8 mouse cellular contexts compared by ENCODE assay signal in the genomic region with DNA sequence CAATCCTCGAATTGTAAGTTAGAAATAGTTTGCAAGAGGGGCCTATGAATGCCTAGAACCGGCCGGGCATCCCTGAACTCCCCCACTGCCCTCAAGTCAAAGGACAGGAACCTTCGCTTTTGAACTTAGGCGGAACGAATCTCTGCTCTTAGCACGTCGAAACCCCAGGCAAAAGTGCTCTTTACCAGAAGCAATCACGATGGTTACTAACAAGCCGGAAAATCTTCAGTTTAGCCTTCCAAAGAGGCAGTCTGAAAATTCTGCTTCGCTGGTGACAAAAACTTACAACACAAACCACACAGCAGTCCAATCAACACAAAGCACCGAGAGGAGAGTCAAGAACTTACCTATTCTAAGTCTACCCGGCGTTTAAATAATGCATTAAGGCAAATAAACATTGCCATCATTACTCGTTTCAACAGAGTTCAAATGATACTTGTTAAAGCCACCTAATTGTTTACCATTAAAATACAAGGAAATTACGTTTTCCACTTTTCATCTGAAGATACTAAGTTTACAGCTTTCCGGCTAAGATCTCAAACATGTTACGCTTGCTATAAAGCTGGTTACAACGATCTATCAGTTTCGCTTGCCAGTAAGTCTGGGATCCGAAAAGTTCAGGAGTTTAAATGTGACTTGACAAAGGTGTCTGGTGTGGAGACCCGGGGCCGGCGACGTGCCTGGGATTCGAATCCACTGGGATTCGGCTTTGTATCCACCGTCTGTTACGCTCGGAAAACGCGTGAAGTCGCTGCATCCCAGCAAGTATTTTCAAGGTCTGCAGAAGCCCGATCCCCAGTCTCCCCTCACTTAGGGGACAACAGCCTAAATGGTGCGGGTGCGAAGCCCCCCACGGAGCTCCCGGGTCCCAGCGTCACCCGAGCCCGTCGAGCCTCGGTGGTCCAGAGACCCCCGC. TPM values are rescaled to one million over a fixed set of nuclear protein-coding genes. Genes with fewer than 3 reads are reported as not detected.
DNase-seq lines count a peak whose midpoint lies in the region; ATAC-seq and TF ChIP-seq lines count a peak whose summit lies in the region.

No protein-coding gene starts in this region.

- peak overlapping the region; percentile 72 for H3K4me2 ChIP-seq in forebrain, embryonic 13.5 days
- H3K4me2 ChIP-seq in lung, embryonic 14.5 days, result peak overlapping the region; percentile 77

- peak; percentile 64 for DNase-seq in MEL (ENCODE audit: low read depth, low spot score)
- peak; percentile 5 for DNase-seq in heart, postnatal 25 days (ENCODE audit: low spot score)
- DNase-seq in layer of hippocampus, adult 2 months (ENCODE audit: low spot score in 2 of 2), result peak; percentile 26 to 45
- peak; percentile 83 for DNase-seq in lung, embryonic 14.5 days
- peak; percentile 15 for DNase-seq in retina, postnatal 1 day

- peak overlapping the region; percentile 77 for H3K9ac ChIP-seq in MEL (ENCODE audit: control insufficient read depth, low read depth, low read length, poor library complexity, severe bottlenecking)
- peak overlapping the region; percentile 88 for H3K9ac ChIP-seq in forebrain, embryonic 13.5 days
- peak overlapping the region; percentile 85 for H3K9ac ChIP-seq in lung, embryonic 14.5 days

- H3K27me3 ChIP-seq in MEL (ENCODE audit: control insufficient read depth in 1 of 2, insufficient read depth in 2 of 2, low read length in 2 of 2), result no peaks in the 10 kb centered on the region
- no peaks in the 10 kb centered on the region for H3K27me3 ChIP-seq in forebrain, embryonic 13.5 days
- H3K27me3 ChIP-seq in lung, embryonic 14.5 days (ENCODE audit: insufficient read depth, low read length), result no peaks in the 10 kb centered on the region

- H3K4me1 ChIP-seq in MEL (ENCODE audit: control insufficient read depth in 1 of 2, insufficient read depth in 2 of 2, low read length in 2 of 2), result peaks cover 18% of the 10 kb centered on the region in 2 experiments
- peaks cover 2% of the 10 kb centered on the region; the same call in 1 of the 2 replicates for H3K4me1 ChIP-seq in bone marrow, adult 2 months (ENCODE audit: control insufficient read depth, insufficient read depth, low read length)
- peaks cover 28% of the 10 kb centered on the region for H3K4me1 ChIP-seq in forebrain, embryonic 13.5 days
- peaks cover 10% of the 10 kb centered on the region; the same call in 1 of the 2 replicates for H3K4me1 ChIP-seq in lung, embryonic 14.5 days (ENCODE audit: insufficient read depth)

- no peak for ATAC-seq in forebrain, embryonic 13.5 days
- no peak; the same call in 1 of the 2 replicates for ATAC-seq in lung, embryonic 14.5 days (ENCODE audit: insufficient read depth)
- ATAC-seq in erythroid progenitor cell, adult 5-6 weeks (replicated peaks; ENCODE audit: low FRiP score, poor library complexity, severe bottlenecking), result no peak

- no peaks in the 10 kb centered on the region for H3K9me3 ChIP-seq in MEL (replicated peaks; ENCODE audit: insufficient read depth, low read length)
- H3K9me3 ChIP-seq in forebrain, embryonic 13.5 days (replicated peaks), result no peaks in the 10 kb centered on the region
- H3K9me3 ChIP-seq in lung, embryonic 14.5 days (ENCODE audit: low read depth, low read length), result no peaks in the 10 kb centered on the region

- intact Hi-C loops in heart, postnatal 25 days (cut with DNase I), result loop anchor here (5.0 kb wide), 2 partner anchors 51 to 129 kb away; a partner anchor contains a TSS

- no peak; the same call in 1 of the 2 replicates for TF ChIP-seq RAD21 in MEL (IDR thresholded peaks at IDR 0.05; ENCODE audit: low read depth, low read length)

- H3K27ac ChIP-seq in MEL (ENCODE audit: control insufficient read depth, low read depth, low read length), result peak overlapping the region; percentile 14; the same call in 1 of the 2 replicates
- peak overlapping the region; percentile 27; the same call in 1 of the 2 replicates for H3K27ac ChIP-seq in bone marrow, adult 2 months (ENCODE audit: control insufficient read depth, insufficient read depth, low read depth, low read length, poor library complexity)
- peak overlapping the region; percentile 88 for H3K27ac ChIP-seq in forebrain, embryonic 13.5 days
- peak overlapping the region; percentile 83 for H3K27ac ChIP-seq in layer of hippocampus, adult 2 months
- H3K27ac ChIP-seq in lung, embryonic 14.5 days (ENCODE audit: low read depth), result peak overlapping the region; percentile 88

- peak overlapping the region; percentile 85 to 87 for H3K4me3 ChIP-seq in MEL (ENCODE audit: control insufficient read depth in 1 of 2, insufficient read depth in 1 of 2, low read depth in 2 of 2, low read length in 2 of 2)
- H3K4me3 ChIP-seq in bone marrow, adult 2 months (replicated peaks; ENCODE audit: control insufficient read depth, low read depth, low read length), result peak overlapping the region; percentile 79
- H3K4me3 ChIP-seq in forebrain, embryonic 13.5 days, result peak overlapping the region; percentile 83
- peak overlapping the region; percentile 86 for H3K4me3 ChIP-seq in layer of hippocampus, adult 2 months
- peak overlapping the region; percentile 75 for H3K4me3 ChIP-seq in lung, embryonic 14.5 days (ENCODE audit: low read depth, low read length)

- peaks cover 0 to 31% of the 10 kb centered on the region in 2 experiments; a peak in 2 of 4 replicates for H3K36me3 ChIP-seq in MEL (ENCODE audit: control insufficient read depth in 1 of 2, insufficient read depth in 2 of 2, low read length in 2 of 2)
- 0 out of 2 replicates have a peak, but pooled peaks cover 2% of the 10 kb centered on the region for H3K36me3 ChIP-seq in forebrain, embryonic 13.5 days (ENCODE audit: poor library complexity, severe bottlenecking)
- no peaks in the 10 kb centered on the region for H3K36me3 ChIP-seq in lung, embryonic 14.5 days (ENCODE audit: insufficient read depth)

- WGBS in bone marrow, adult 2 months, result 5% methylated on average over 44 of the region's 44 CpGs
- under 1% methylated on average over 43 of the region's 44 CpGs for WGBS in forebrain, embryonic 13.5 days
- WGBS in lung, embryonic 14.5 days, result under 1% methylated on average over 44 of the region's 44 CpGs

- TF ChIP-seq EP300 in MEL (IDR thresholded peaks at IDR 0.05; ENCODE audit: low read depth in 1 of 2, low read length in 2 of 2), result no peak

- H3K79me2 ChIP-seq in MEL (ENCODE audit: control insufficient read depth, insufficient read depth, low read length, poor library complexity), result peaks cover 16% of the 10 kb centered on the region

- TF ChIP-seq POLR2A in MEL (IDR thresholded peaks at IDR 0.05; ENCODE audit: control insufficient read depth in 1 of 2, insufficient read depth in 1 of 2, low read depth in 1 of 2, low read length in 2 of 2, poor library complexity in 1 of 2), result no peak
- TF ChIP-seq POLR2A in bone marrow, adult 2 months (IDR thresholded peaks at IDR 0.05; ENCODE audit: borderline replicate concordance, control insufficient read depth, low read depth, low read length), result no peak

- no peak for TF ChIP-seq CTCF in MEL (IDR thresholded peaks at IDR 0.05 in 2 of 3, conservative IDR thresholded peaks at IDR 0.05 in 1 of 3; ENCODE audit: control insufficient read depth in 1 of 3, insufficient read depth in 1 of 3, low read depth in 2 of 3, low read length in 3 of 3, poor library complexity in 1 of 3, severe bottlenecking in 1 of 3)
- no peak for TF ChIP-seq CTCF in bone marrow, adult 2 months (IDR thresholded peaks at IDR 0.05; ENCODE audit: control insufficient read depth, insufficient read depth, low read length)
- TF ChIP-seq CTCF in layer of hippocampus, adult 2 months (conservative IDR thresholded peaks at IDR 0.05), result peak; percentile 57
- peak; percentile 30 for TF ChIP-seq CTCF in lung, embryonic 14.5 days (IDR thresholded peaks at IDR 0.05; ENCODE audit: low read depth)

TF ChIP-seq in MEL, 35 proteins besides CTCF, POLR2A, EP300 and RAD21:
- TF ChIP-seq BHLHE40 (IDR thresholded peaks at IDR 0.05; ENCODE audit: borderline replicate concordance, low read depth, low read length), result no peak
- peak; percentile 14; the same call in 1 of the 2 replicates for TF ChIP-seq SIN3A (IDR thresholded peaks at IDR 0.05; ENCODE audit: low read length)
- no peak for TF ChIP-seq CHD1 (IDR thresholded peaks at IDR 0.05; ENCODE audit: low read depth, low read length)
- 0 out of 2 replicates have a peak, but pooled peaks have one; percentile 22 for TF ChIP-seq MAX (IDR thresholded peaks at IDR 0.05; ENCODE audit: low read length)
- no peak for TF ChIP-seq SMC3 (IDR thresholded peaks at IDR 0.05; ENCODE audit: low read depth, low read length)

RNA-seq across cellular contexts. Expression of a gene that starts 0.8 kb away (rescaled TPM):
- 17.6 and 21.7 TPM in 2 replicates for total RNA-seq in MEL (2012; rRNA removed)
- polyA plus RNA-seq in MEL (2012; ENCODE audit: insufficient read depth in 1 of 2, insufficient read length in 2 of 2, low read depth in 1 of 2, low replicate concordance in 2 of 2, missing spikeins in 1 of 2), result 10 to 100 TPM in 1 of 2 experiments, not detected in 1; 27.5 TPM
- polyA plus RNA-seq in bone marrow, adult 2 months (2011; ENCODE audit: insufficient read depth, insufficient read length, low replicate concordance, missing spikeins), result 20.9 and 26.1 TPM in 2 replicates
- 64.6 and 69.6 TPM in 2 replicates for polyA plus RNA-seq in forebrain, embryonic 13.5 days (2015; fragmentation: Nextera tagmentation; extraction: Ambion mirVana)
- 1 to 10 TPM; 2.1 to 2.5 TPM for total RNA-seq in heart, postnatal 25 days (2021)
- 10 to 100 TPM; 13.3 to 14.1 TPM for total RNA-seq in layer of hippocampus, adult 2 months (2021)
- polyA plus RNA-seq in lung, embryonic 14.5 days (2014; fragmentation: Nextera tagmentation; extraction: Ambion mirVana), result 55.1 and 59.7 TPM in 2 replicates
- 207 and 218 TPM in 2 replicates for total RNA-seq in erythroid progenitor cell, adult 5-6 weeks (2015; ENCODE audit: low replicate concordance)
- total RNA-seq in erythroid progenitor cell, adult 5-6 weeks (2017; ENCODE audit: low replicate concordance), result 236 and 282 TPM in 2 replicates

RNA-seq across cellular contexts. Expression of a gene that starts 18.1 kb away (rescaled TPM):
- not detected in 2 replicates for total RNA-seq in MEL (2012; rRNA removed)
- polyA plus RNA-seq in MEL (2012; ENCODE audit: insufficient read depth in 1 of 2, insufficient read length in 2 of 2, low read depth in 1 of 2, low replicate concordance in 2 of 2, missing spikeins in 1 of 2), result under 1 TPM in 1 of 2 experiments, not detected in 1; 0.06 TPM
- 1.3 and 2.2 TPM in 2 replicates for polyA plus RNA-seq in bone marrow, adult 2 months (2011; ENCODE audit: insufficient read depth, insufficient read length, low replicate concordance, missing spikeins)
- not detected in 2 replicates for polyA plus RNA-seq in forebrain, embryonic 13.5 days (2015; fragmentation: Nextera tagmentation; extraction: Ambion mirVana)
- total RNA-seq in heart, postnatal 25 days (2021), result not detected
- total RNA-seq in layer of hippocampus, adult 2 months (2021), result under 1 TPM in 1 of 2 experiments, not detected in 1; 0.10 TPM
- polyA plus RNA-seq in lung, embryonic 14.5 days (2014; fragmentation: Nextera tagmentation; extraction: Ambion mirVana), result 0.05 and 0.11 TPM in 2 replicates
- total RNA-seq in erythroid progenitor cell, adult 5-6 weeks (2015; ENCODE audit: low replicate concordance), result 0.42 and 1.1 TPM in 2 replicates
- total RNA-seq in erythroid progenitor cell, adult 5-6 weeks (2017; ENCODE audit: low replicate concordance), result 4.7 TPM in 1 of 2 replicates, not detected in the other

Comparison
In these comparisons a context has a peak if more than half of its experiments do, and no peak if none do; other contexts are left out.
1. DNase-seq: peak in every context shown above with its lines; median percentile 83 in lung, embryonic 14.5 days; 64 in MEL; 36 in layer of hippocampus, adult 2 months; 15 in retina, postnatal 1 day; 5 in heart, postnatal 25 days.
2. H3K27ac ChIP-seq: peak in every context shown above with its lines; median percentile 88 in forebrain, embryonic 13.5 days; 88 in lung, embryonic 14.5 days; 83 in layer of hippocampus, adult 2 months; 27 in bone marrow, adult 2 months; 14 in MEL.
3. CTCF ChIP-seq: peak in layer of hippocampus, adult 2 months (single experiment) and lung, embryonic 14.5 days (single experiment); none in MEL (0 of 3) and bone marrow, adult 2 months (single experiment).
4. Peak in every context shown above with its lines, with median percentiles within 50 percentile points of each other: H3K4me3 ChIP-seq and H3K9ac ChIP-seq.